Mouse (Mus musculus) myocyte (in vitro differentiated cells): ENCODE measurements around the gene Rapgef4.

Experiments used
- CEBPB ChIP-seq: IDR thresholded peaks from 2 replicates; pipeline ENCODE4 v1.6.1; 2011; ENCODE audit warnings: mild to moderate bottlenecking, moderate library complexity; ENCODE audit not compliant: poor library complexity, insufficient read depth, severe bottlenecking
- E2F4 ChIP-seq: IDR thresholded peaks from one replicate; pipeline ENCODE4 v1.6.1; 2011; ENCODE audit warnings: mild to moderate bottlenecking, control low read depth, moderate library complexity; ENCODE audit not compliant: insufficient read depth
- POLR2A ChIP-seq: IDR thresholded peaks from one replicate; pipeline ENCODE4 v1.6.1; 2011; ENCODE audit warnings: low read depth, mild to moderate bottlenecking, control low read depth, moderate library complexity; ENCODE audit not compliant: insufficient read length
- POLR2AphosphoS2 ChIP-seq: IDR thresholded peaks from one replicate; pipeline ENCODE4 v1.6.1; 2011; ENCODE audit warnings: low read depth, control low read depth; ENCODE audit not compliant: insufficient read length
- SRF ChIP-seq: IDR thresholded peaks from one replicate; pipeline ENCODE4 v1.6.1; 2011; ENCODE audit warnings: low read depth; ENCODE audit not compliant: control insufficient read depth, insufficient read length
- TCF12 ChIP-seq: IDR thresholded peaks from one replicate; pipeline ENCODE4 v1.6.1; 2011; ENCODE audit warnings: mild to moderate bottlenecking, control low read depth; ENCODE audit not compliant: poor library complexity, insufficient read depth, severe bottlenecking
- TCF3 ChIP-seq: IDR thresholded peaks from one replicate; pipeline ENCODE4 v1.6.1; 2011; ENCODE audit warnings: low read depth, control low read depth; ENCODE audit not compliant: insufficient read length

- TF ChIP-seq E2F4 (no peak), TCF3 (no peak), TCF12 (no peak), POLR2A (no peak), CEBPB (no peak), POLR2AphosphoS2 (no peak), SRF (no peak)
Measured at GRCm38 (mm10) chr2:72155102-72155773, 174.2 kb downstream of the Rapgef4 start.
